In the genomic region with DNA sequence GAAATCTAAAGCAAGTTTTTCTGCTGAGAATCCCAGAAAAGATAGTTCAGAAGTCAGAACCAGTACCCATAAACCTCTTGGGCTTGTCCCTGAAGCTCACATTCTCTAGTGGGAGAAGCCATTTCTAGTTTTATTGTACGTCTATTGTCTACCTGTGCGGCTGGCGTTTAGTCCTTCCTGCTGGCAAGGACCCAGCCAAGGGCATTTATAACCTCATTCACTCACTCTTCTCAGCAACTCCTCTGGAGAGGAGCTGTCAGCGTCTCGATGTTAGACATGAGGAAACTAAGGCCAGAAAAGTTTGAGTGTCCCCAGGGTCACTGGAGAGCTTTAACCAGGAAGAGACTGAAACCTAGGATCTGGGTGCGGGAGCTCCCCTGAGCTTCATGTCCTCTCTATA, we compare ENCODE assay signal across 30 mouse cellular contexts.
"Had no signal": no experiment of that assay in that cellular context is flagged by ENCODE, and none has a peak within 500 bp of the region (broad histone marks: within the 10 kb centered on the region; RNA-seq: fewer than 3 reads in every experiment).

No protein-coding gene starts in this region.

- H3K27ac ChIP-seq: heart, embryonic 10.5 days; heart, embryonic 13.5 days; heart, embryonic 15.5 days; hindbrain, embryonic 10.5 days; hindbrain, embryonic 12.5 days; hindbrain, embryonic 13.5 days; hindbrain, embryonic 14.5 days; hindbrain, embryonic 15.5 days; hindbrain, postnatal 0 days; intestine, embryonic 15.5 days; kidney, embryonic 15.5 days; kidney, postnatal 0 days; layer of hippocampus, adult 2 months; left cerebral cortex, adult 2 months had no signal

- H3K4me1 ChIP-seq: heart, embryonic 10.5 days; heart, embryonic 12.5 days; heart, embryonic 13.5 days; heart, embryonic 15.5 days; hindbrain, embryonic 12.5 days; hindbrain, embryonic 13.5 days; hindbrain, embryonic 15.5 days; kidney, embryonic 15.5 days had no signal

- H3K4me3 ChIP-seq: heart, embryonic 10.5 days; heart, embryonic 12.5 days; heart, embryonic 13.5 days; heart, embryonic 15.5 days; hindbrain, embryonic 10.5 days; hindbrain, embryonic 12.5 days; hindbrain, embryonic 13.5 days; hindbrain, embryonic 15.5 days; intestine, embryonic 15.5 days; kidney, embryonic 15.5 days; layer of hippocampus, adult 2 months; left cerebral cortex, adult 2 months had no signal

- H3K27me3 ChIP-seq: hindbrain, embryonic 12.5 days; hindbrain, embryonic 15.5 days; intestine, embryonic 15.5 days; kidney, embryonic 15.5 days had no signal

- DNase-seq: heart, postnatal 10 days; heart, postnatal 14 days; heart, postnatal 36 days; heart, postnatal 4 days; kidney, adult 11 months; kidney, adult 18-20 months; kidney, adult 2 months; kidney, adult 8-10 months; kidney, adult 9 months; kidney, postnatal 10 days; kidney, postnatal 14 days; kidney, postnatal 36 days; kidney, postnatal 4 days; layer of hippocampus, adult 9-11 months; layer of hippocampus, postnatal 36 days had no signal

- H3K36me3 ChIP-seq: heart, embryonic 10.5 days; heart, embryonic 12.5 days; heart, embryonic 13.5 days; heart, embryonic 15.5 days; hindbrain, embryonic 10.5 days; hindbrain, embryonic 12.5 days; hindbrain, embryonic 13.5 days; hindbrain, embryonic 15.5 days; intestine, embryonic 15.5 days; kidney, embryonic 15.5 days had no signal
